Comparison of ENCODE assay signal across 10 mouse cellular contexts in the genomic region with DNA sequence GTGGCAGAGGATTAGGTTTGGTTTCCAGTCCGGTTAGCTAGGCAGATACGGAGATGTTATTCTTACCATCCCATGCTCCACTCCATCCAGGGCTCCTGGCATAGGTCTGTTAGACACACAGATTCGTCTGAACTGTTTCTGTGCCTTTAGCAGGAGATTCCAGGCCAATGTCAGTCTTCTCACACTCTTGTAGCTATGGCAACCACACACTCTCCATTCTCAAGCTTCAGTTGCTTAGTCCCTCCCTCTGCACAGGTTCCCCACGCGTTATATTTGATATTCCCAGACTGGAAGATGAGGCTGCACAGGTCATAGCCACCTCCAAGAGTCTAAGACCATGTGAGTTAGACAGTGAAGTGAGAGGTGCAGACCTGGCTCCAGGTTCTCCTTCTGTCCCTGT. TPM values are rescaled to one million over a fixed set of nuclear protein-coding genes. Genes with fewer than 3 reads are reported as not detected.
DNase-seq lines count a peak whose midpoint lies in the region; ATAC-seq and TF ChIP-seq lines count a peak whose summit lies in the region.
"Had no signal": no experiment of that assay in that cellular context is flagged by ENCODE, and none has a peak within 500 bp of the region (broad histone marks: within the 10 kb centered on the region; RNA-seq: fewer than 3 reads in every experiment).

No protein-coding gene starts in this region.

- intact Hi-C loops in gastrocnemius, adult 2 months (cut with DNase I): loop anchor here (10.0 kb wide), 1 partner anchor 229 kb away; no protein-coding TSS in a partner anchor
- intact Hi-C loops in gastrocnemius, postnatal 14 days (cut with DNase I; ENCODE audit: low total_unique reads): loop anchor here (5.0 kb wide), 1 partner anchor 42 kb away; no protein-coding TSS in a partner anchor

- H3K27ac ChIP-seq in gastrocnemius, adult 2 months: peak overlapping the region; percentile 92
- peak overlapping the region; percentile 95 for H3K27ac ChIP-seq in limb, embryonic 10.5 days
- peak overlapping the region; percentile 87 for H3K27ac ChIP-seq in stomach, embryonic 14.5 days (ENCODE audit: low read length)

- no peaks in the 10 kb centered on the region for H3K27me3 ChIP-seq in limb, embryonic 10.5 days (ENCODE audit: low read depth, poor library complexity, severe bottlenecking)
- no peaks in the 10 kb centered on the region for H3K27me3 ChIP-seq in stomach, embryonic 14.5 days (ENCODE audit: control insufficient read depth, insufficient read depth, low read length)

- H3K9me3 ChIP-seq in limb, embryonic 10.5 days (replicated peaks): no peaks in the 10 kb centered on the region
- H3K9me3 ChIP-seq in stomach, embryonic 14.5 days (ENCODE audit: control insufficient read depth, low read depth, low read length): no peaks in the 10 kb centered on the region

- H3K36me3 ChIP-seq in limb, embryonic 10.5 days: peaks cover 12% of the 10 kb centered on the region
- H3K36me3 ChIP-seq in stomach, embryonic 14.5 days (ENCODE audit: control insufficient read depth, insufficient read depth, low read length): peaks cover 7% of the 10 kb centered on the region

- peak overlapping the region; percentile 80 for H3K4me2 ChIP-seq in stomach, embryonic 14.5 days (replicated peaks; ENCODE audit: low read depth, low read length)

- 86% methylated on average over 5 of the region's 5 CpGs for WGBS in limb, embryonic 10.5 days
- 65% methylated on average over 5 of the region's 5 CpGs for WGBS in stomach, embryonic 14.5 days

- ATAC-seq in stomach, embryonic 14.5 days (ENCODE audit: insufficient number of reproducible peaks, insufficient read depth, low FRiP score, low read depth): no peak

- no peak for TF ChIP-seq CTCF in gastrocnemius, adult 2 months (IDR thresholded peaks at IDR 0.05)

- H3K4me3 ChIP-seq in gastrocnemius, adult 2 months: peak overlapping the region; percentile 82
- peak overlapping the region; percentile 94 for H3K4me3 ChIP-seq in limb, embryonic 10.5 days
- peak overlapping the region; percentile 98 for H3K4me3 ChIP-seq in stomach, embryonic 14.5 days (ENCODE audit: low read depth, low read length)

- no peak for DNase-seq in gastrocnemius, adult 2 months
- DNase-seq in gastrocnemius, postnatal 14 days: no peak
- DNase-seq in retina, postnatal 1 day: peak; percentile 12
- no peak for DNase-seq in retina, embryonic 14.5 days (ENCODE audit: low spot score)
- no peak for DNase-seq in limb, embryonic 10.5 days (ENCODE audit: low spot score)
- DNase-seq in urinary bladder, postnatal 14 days (ENCODE audit: low spot score): no peak
- DNase-seq in spleen, adult 18-20 months: no peak
- DNase-seq: cerebellum, adult 11-12 months; lung, postnatal 14 days had no signal

- H3K9ac ChIP-seq in stomach, embryonic 14.5 days (replicated peaks; ENCODE audit: low read depth, low read length): peak overlapping the region; percentile 93; the same call in 1 of the 2 replicates

- H3K4me1 ChIP-seq in limb, embryonic 10.5 days: peaks cover 28% of the 10 kb centered on the region
- peaks cover 22% of the 10 kb centered on the region; the same call in 1 of the 2 replicates for H3K4me1 ChIP-seq in stomach, embryonic 14.5 days (ENCODE audit: control insufficient read depth, insufficient read depth, low read length)

RNA-seq across cellular contexts. Expression of a gene that starts 1.1 kb away (rescaled TPM):
- total RNA-seq in gastrocnemius, adult 2 months (2021): 10 to 100 TPM; 18.8 to 21.3 TPM
- total RNA-seq in gastrocnemius, postnatal 14 days (2021): 10 to 100 TPM; 17.5 to 20.9 TPM
- 94.0 and 95.2 TPM in 2 replicates for polyA plus RNA-seq in limb, embryonic 10.5 days (2016; fragmentation: Nextera tagmentation; extraction: Ambion mirVana)
- 48.7 and 49.2 TPM in 2 replicates for polyA plus RNA-seq in stomach, embryonic 14.5 days (2014; fragmentation: Nextera tagmentation; extraction: Ambion mirVana)

RNA-seq across cellular contexts. Expression of a gene that starts 6.4 kb away (rescaled TPM):
- 10 to 100 TPM; 20.8 to 32.2 TPM for total RNA-seq in gastrocnemius, adult 2 months (2021)
- 10 to 100 TPM; 23.7 to 35.2 TPM for total RNA-seq in gastrocnemius, postnatal 14 days (2021)
- 188 and 193 TPM in 2 replicates for polyA plus RNA-seq in limb, embryonic 10.5 days (2016; fragmentation: Nextera tagmentation; extraction: Ambion mirVana)
- polyA plus RNA-seq in stomach, embryonic 14.5 days (2014; fragmentation: Nextera tagmentation; extraction: Ambion mirVana): 120 and 134 TPM in 2 replicates
